Mouse (Mus musculus) layer of hippocampus, adult 18-20 months (tissue): ENCODE results near the gene Fcgrt. TPM values are rescaled to one million over a fixed set of nuclear protein-coding genes. Genes with fewer than 3 reads are reported as not detected.

ENCODE experiments used
- microRNA-seq, 2 experiments: library from miRNA; unstranded; fragments of <30 nt; microRNA quantifications; one replicate each; pipeline ENCODE4 v1.2.0; 2021
- total RNA-seq, 2 experiments: library from RNA; stranded (reverse); gene quantifications; 2 replicates each; pipeline ENCODE4 v1.2.3; 2021

Fcgrt gene
- total RNA-seq, 2 experiments from 2014 or later, result 14.8 to 18.7 TPM

Small RNAs within 50 kb of the gene (microRNA-seq; reads per million reads assigned to microRNA genes)
- 696 to 839 reads per million in 2 experiments for gene Mir150
- gene Mir5121, result 16.0 to 21.8 reads per million in 2 experiments

Other genes with a start within 250 kb of the Fcgrt start
- 10 to 100 TPM; 25.3 to 27.8 TPM for gene Pnkp, start 246.7 kb downstream of the Fcgrt start, total RNA-seq
- gene Ptov1, start 234.1 kb downstream of the Fcgrt start, total RNA-seq, result 100 to 1,000 TPM; 341 to 350 TPM
- 100 to 1,000 TPM in 1 of 2 experiments, 10 to 100 TPM in 1; 96.8 to 101 TPM for gene Med25, start 211.1 kb downstream of the Fcgrt start, total RNA-seq
- gene Fuz, start 207.8 kb downstream of the Fcgrt start, total RNA-seq, result 10 to 100 TPM; 23.4 to 24.5 TPM
- 100 to 1,000 TPM; 288 to 294 TPM for gene Ap2a1, start 174.4 kb downstream of the Fcgrt start, total RNA-seq
- gene Tsks, start 160.6 kb downstream of the Fcgrt start, total RNA-seq, result 1 to 10 TPM in 1 of 2 experiments, under 1 TPM in 1; 0.79 to 1.2 TPM
- 100 to 1,000 TPM; 129 to 136 TPM for gene Cpt1c, start 129.0 kb downstream of the Fcgrt start, total RNA-seq
- 100 to 1,000 TPM; 172 to 183 TPM for gene Prmt1, start 117.3 kb downstream of the Fcgrt start, total RNA-seq
- 10 to 100 TPM; 41.5 to 43.7 TPM for gene Irf3, start 106.2 kb downstream of the Fcgrt start, total RNA-seq
- 1 to 10 TPM; 3.1 TPM for gene Bcl2l12, start 105.1 kb downstream of the Fcgrt start, total RNA-seq
- 100 to 1,000 TPM; 159 to 168 TPM for gene Scaf1, start 87.5 kb downstream of the Fcgrt start, total RNA-seq
- gene Rras, start 85.9 kb downstream of the Fcgrt start, total RNA-seq, result 10 to 100 TPM; 11.6 to 12.9 TPM
- gene Prr12, start 51.0 kb downstream of the Fcgrt start, total RNA-seq, result 10 to 100 TPM; 75.7 to 77.5 TPM
- 10 to 100 TPM; 50.8 to 57.6 TPM for gene Nosip, start 41.4 kb downstream of the Fcgrt start, total RNA-seq
- 1 to 10 TPM; 5.9 TPM for gene Prrg2, start 41.2 kb downstream of the Fcgrt start, total RNA-seq
- gene Rcn3, start 11.6 kb downstream of the Fcgrt start, total RNA-seq, result 1 to 10 TPM; 7.4 to 8.5 TPM
- gene Rps11, start 20.6 kb upstream of the Fcgrt start, total RNA-seq, result 100 to 1,000 TPM; 481 to 486 TPM
- gene Rpl13a, start 24.9 kb upstream of the Fcgrt start, total RNA-seq, result 100 to 1,000 TPM; 866 to 870 TPM
- gene Gm45713, start 32.4 kb upstream of the Fcgrt start, total RNA-seq, result not detected
- 1 to 10 TPM; 6.9 to 9.5 TPM for gene Flt3l, start 32.6 kb upstream of the Fcgrt start, total RNA-seq
- 10 to 100 TPM; 43.2 to 44.5 TPM for gene Pih1d1, start 50.5 kb upstream of the Fcgrt start, total RNA-seq
- gene Aldh16a1, start 50.7 kb upstream of the Fcgrt start, total RNA-seq, result 10 to 100 TPM; 11.4 to 16.3 TPM
- gene Slc17a7, start 60.1 kb upstream of the Fcgrt start, total RNA-seq, result 1,000 to 10,000 TPM; 1,340 to 1,403 TPM
- gene Gfy, start 75.7 kb upstream of the Fcgrt start, total RNA-seq, result under 1 TPM in 1 of 2 experiments, not detected in 1; 0.18 TPM
- not detected for gene Pth2, start 77.1 kb upstream of the Fcgrt start, total RNA-seq
- 1 to 10 TPM; 2.2 to 3.4 TPM for gene Ccdc155, start 101.0 kb upstream of the Fcgrt start, total RNA-seq
- 1 to 10 TPM; 1.9 to 3.1 TPM for gene Dkkl1, start 108.3 kb upstream of the Fcgrt start, total RNA-seq
- 1 to 10 TPM; 3.2 to 4.2 TPM for gene Tead2, start 111.9 kb upstream of the Fcgrt start, total RNA-seq
- gene Cd37, start 135.3 kb upstream of the Fcgrt start, total RNA-seq, result 1 to 10 TPM; 4.5 to 4.8 TPM
- gene Slc6a16, start 137.2 kb upstream of the Fcgrt start, total RNA-seq, result 1 to 10 TPM; 1.3 to 2.6 TPM
- gene Slc6a21, start 173.7 kb upstream of the Fcgrt start, total RNA-seq, result not detected
- gene Trpm4, start 229.9 kb upstream of the Fcgrt start, total RNA-seq, result 10 to 100 TPM in 1 of 2 experiments, 1 to 10 TPM in 1; 9.7 to 16.2 TPM
- gene Hrc, start 231.4 kb upstream of the Fcgrt start, total RNA-seq, result under 1 TPM; 0.17 to 0.18 TPM